Mouse (Mus musculus) liver, embryonic 16.5 days (tissue): ENCODE measurements at regions not wholly inside any gene's neighbourhood (a gene's known extent, or its start where the extent isn't known, plus 50 kb on each side); places are given as distances from the start of the nearest gene placed in this dataset.

ENCODE experiments used
- ATAC-seq: fragments of 200-750 bp; cut with Nextera tagmentation; 2 replicates; pipeline ENCODE4 v1.8.0; 2017; ENCODE audit warnings: low read depth, mild to moderate bottlenecking, moderate number of reproducible peaks, moderate library complexity
- H3K27ac ChIP-seq: fragments of 300-500 bp; sonication (generic); 2 replicates; pipeline ENCODE4 v1.5.1; 2014; ENCODE audit warnings: mild to moderate bottlenecking, low read length
- H3K27me3 ChIP-seq: fragments of 300-500 bp; sonication (generic); 2 replicates; pipeline ENCODE4 v1.6.1; 2014; ENCODE audit warnings: low read depth, low read length, mixed read lengths; ENCODE audit not compliant: control insufficient read depth, insufficient read depth
- H3K36me3 ChIP-seq: fragments of 300-500 bp; sonication (generic); 2 replicates; pipeline ENCODE4 v1.6.1; 2014; ENCODE audit warnings: mild to moderate bottlenecking; ENCODE audit not compliant: control insufficient read depth, insufficient read depth
- H3K4me1 ChIP-seq: fragments of 300-500 bp; sonication (generic); 2 replicates; pipeline ENCODE4 v1.6.1; 2014; ENCODE audit warnings: low read depth, low read length, mixed read lengths; ENCODE audit not compliant: control insufficient read depth
- H3K4me2 ChIP-seq: fragments of 300-500 bp; sonication (generic); 2 replicates; pipeline ENCODE4 v1.6.1; 2014; ENCODE audit warnings: low read depth, low read length, mixed read lengths
- H3K4me3 ChIP-seq: fragments of 300-500 bp; sonication (generic); 2 replicates; pipeline ENCODE4 v1.5.1; 2014; ENCODE audit warnings: low read depth, mild to moderate bottlenecking, low read length
- H3K9ac ChIP-seq: fragments of 300-500 bp; sonication (generic); 2 replicates; pipeline ENCODE4 v1.6.1; 2014; ENCODE audit warnings: low read depth, low read length
- H3K9me3 ChIP-seq: fragments of 300-500 bp; sonication (generic); replicated peaks from 2 replicates; pipeline ENCODE4 v1.6.1; 2016; ENCODE audit warnings: low read length; ENCODE audit not compliant: control insufficient read depth
- WGBS: fragments of 180-500 bp; shearing (Covaris S2); extraction: QIAGEN DNeasy Blood & Tissue Kit; methylation state at CpG from one replicate; pipeline ENCODE4 v1.1.7; 2014; ENCODE audit not compliant: insufficient replicate concordance; 5-methylcytosine and 5-hydroxymethylcytosine counted together

- ATAC-seq: no peak
- Histone ChIP-seq H3K36me3 (no peaks in the 10 kb centered on the region), H3K27ac (no peak overlapping the region), H3K4me1 (no peaks in the 10 kb centered on the region), H3K27me3 (no peaks in the 10 kb centered on the region), H3K9me3 (no peaks in the 10 kb centered on the region), H3K4me2 (no peak overlapping the region), H3K4me3 (no peak overlapping the region), H3K9ac (no peak overlapping the region)
- WGBS: 62% methylated on average over 2 of the region's 2 CpGs
These were observed 418.5 kb downstream of the Adra2a start for GRCm38 (mm10) chr19:54462480-54462879.

GRCm38 (mm10) chr19:54470034-54470433 is 426.1 kb downstream of the Adra2a start:
- Histone ChIP-seq H3K4me1 (no peaks in the 10 kb centered on the region), H3K9ac (no peak overlapping the region), H3K4me3 (no peak overlapping the region), H3K27me3 (no peaks in the 10 kb centered on the region), H3K9me3 (no peaks in the 10 kb centered on the region), H3K27ac (no peak overlapping the region), H3K4me2 (no peak overlapping the region), H3K36me3 (no peaks in the 10 kb centered on the region)
- no peak for ATAC-seq
- 62% methylated on average over 5 of the region's 5 CpGs for WGBS

GRCm38 (mm10) chr19:54498066-54498465 is 454.1 kb downstream of the Adra2a start:
- WGBS: 32% methylated on average over 3 of the region's 3 CpGs
- ATAC-seq: no peak

GRCm38 (mm10) chr19:54533858-54534257 is 489.9 kb downstream of the Adra2a start:
- ATAC-seq: no peak

More at GRCm38 (mm10) chr19:54498066-54498465, 454.1 kb downstream of the Adra2a start:
- Histone ChIP-seq H3K9me3 (no peaks in the 10 kb centered on the region), H3K9ac (no peak overlapping the region), H3K27me3 (no peaks in the 10 kb centered on the region), H3K36me3 (no peaks in the 10 kb centered on the region), H3K4me2 (no peak overlapping the region), H3K4me3 (no peak overlapping the region), H3K4me1 (no peaks in the 10 kb centered on the region), H3K27ac (no peak overlapping the region)

GRCm38 (mm10) chr19:54555351-54555750 is 511.4 kb downstream of the Adra2a start:
- Histone ChIP-seq H3K27me3 (no peaks in the 10 kb centered on the region), H3K27ac (no peak overlapping the region), H3K4me3 (no peak overlapping the region), H3K4me1 (no peaks in the 10 kb centered on the region), H3K9ac (no peak overlapping the region), H3K36me3 (no peaks in the 10 kb centered on the region), H3K9me3 (no peaks in the 10 kb centered on the region), H3K4me2 (no peak overlapping the region)
- ATAC-seq: no peak
- WGBS: 68% methylated on average over 3 of the region's 3 CpGs

More at GRCm38 (mm10) chr19:54533858-54534257, 489.9 kb downstream of the Adra2a start:
- no peak overlapping the region for H3K9ac ChIP-seq
- no peaks in the 10 kb centered on the region for H3K27me3 ChIP-seq
- H3K36me3 ChIP-seq: no peaks in the 10 kb centered on the region
- H3K4me2 ChIP-seq: no peak overlapping the region
- no peak overlapping the region for H3K4me3 ChIP-seq
- no peaks in the 10 kb centered on the region for H3K9me3 ChIP-seq
- H3K27ac ChIP-seq: no peak overlapping the region
- H3K4me1 ChIP-seq: no peaks in the 10 kb centered on the region

- Histone ChIP-seq H3K27ac (no peak overlapping the region), H3K27me3 (no peaks in the 10 kb centered on the region), H3K9me3 (no peaks in the 10 kb centered on the region), H3K4me2 (no peak overlapping the region), H3K36me3 (no peaks in the 10 kb centered on the region), H3K4me1 (no peaks in the 10 kb centered on the region), H3K4me3 (no peak overlapping the region), H3K9ac (no peak overlapping the region)
- no peak for ATAC-seq
- WGBS: 60% methylated on average over 3 of the region's 3 CpGs
These were observed 514.0 kb downstream of the Adra2a start for GRCm38 (mm10) chr19:54557984-54558383.

GRCm38 (mm10) chr19:54583574-54583973 is 539.6 kb downstream of the Adra2a start:
- Histone ChIP-seq H3K4me1 (no peaks in the 10 kb centered on the region), H3K9ac (no peak overlapping the region), H3K9me3 (no peaks in the 10 kb centered on the region), H3K27me3 (no peaks in the 10 kb centered on the region), H3K4me2 (no peak overlapping the region), H3K36me3 (no peaks in the 10 kb centered on the region), H3K4me3 (no peak overlapping the region), H3K27ac (no peak overlapping the region)
- no peak for ATAC-seq
- WGBS: 62% methylated on average over 2 of the region's 2 CpGs

- Histone ChIP-seq H3K4me2 (no peak overlapping the region), H3K4me1 (no peaks in the 10 kb centered on the region), H3K27ac (no peak overlapping the region), H3K36me3 (no peaks in the 10 kb centered on the region), H3K9me3 (no peaks in the 10 kb centered on the region), H3K9ac (no peak overlapping the region), H3K27me3 (no peaks in the 10 kb centered on the region), H3K4me3 (no peak overlapping the region)
- ATAC-seq: no peak
- 44% methylated on average over 3 of the region's 3 CpGs for whole genome bisulfite sequencing
These were observed 540.8 kb downstream of the Adra2a start for GRCm38 (mm10) chr19:54584687-54585237.

GRCm38 (mm10) chr19:54585326-54585725 is 541.4 kb downstream of the Adra2a start:
- H3K27me3 ChIP-seq: no peaks in the 10 kb centered on the region
- no peaks in the 10 kb centered on the region for H3K36me3 ChIP-seq
- no peak for ATAC-seq
- H3K4me2 ChIP-seq: no peak overlapping the region
- H3K9me3 ChIP-seq: no peaks in the 10 kb centered on the region
- no peaks in the 10 kb centered on the region for H3K4me1 ChIP-seq
- no peak overlapping the region for H3K4me3 ChIP-seq
- no peak overlapping the region for H3K27ac ChIP-seq
- H3K9ac ChIP-seq: no peak overlapping the region
- WGBS: 39% methylated on average over 1 of the region's 1 CpGs
